9 mouse cellular contexts compared by ENCODE assay signal in the genomic region with DNA sequence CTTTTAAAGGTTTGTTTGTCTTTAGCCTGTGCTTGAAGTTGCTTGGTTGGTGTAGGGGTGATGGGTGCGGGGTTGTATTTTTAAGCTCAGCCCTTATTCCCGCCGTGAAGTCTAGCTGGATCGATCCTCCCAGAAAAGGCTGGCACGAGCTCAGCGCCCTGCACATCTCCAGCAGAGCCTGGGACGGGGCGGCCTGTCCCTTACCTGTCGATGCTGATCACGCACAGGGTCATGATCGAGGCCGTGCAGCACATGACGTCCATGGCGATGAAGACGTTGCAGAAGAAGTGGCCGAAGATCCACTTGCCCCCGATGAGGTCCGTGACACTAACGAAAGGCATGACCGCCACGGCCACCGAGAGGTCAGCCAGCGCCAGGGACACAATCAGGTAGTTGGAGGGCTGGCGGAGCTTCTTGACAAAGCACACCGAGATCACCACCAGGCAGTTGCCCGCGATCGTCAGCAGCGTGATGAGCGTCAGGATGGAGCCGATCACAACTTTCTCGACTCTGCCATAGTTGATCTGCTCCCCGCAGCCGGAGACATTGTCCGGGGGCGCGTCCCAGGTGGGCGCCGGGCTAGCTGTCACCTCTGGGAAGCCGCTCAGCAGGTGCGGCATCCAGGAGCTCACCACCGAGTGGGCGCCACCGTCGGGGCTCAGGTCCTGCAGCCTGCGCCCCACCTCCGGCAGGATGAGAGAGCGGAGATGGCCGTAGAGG. TPM values are rescaled to one million over a fixed set of nuclear protein-coding genes. Genes with fewer than 3 reads are reported as not detected.
DNase-seq lines count a peak whose midpoint lies in the region; ATAC-seq and TF ChIP-seq lines count a peak whose summit lies in the region.
"Had no signal": no experiment of that assay in that cellular context is flagged by ENCODE, and none has a peak within 500 bp of the region (broad histone marks: within the 10 kb centered on the region; RNA-seq: fewer than 3 reads in every experiment).

No protein-coding gene starts in this region.

- H3K9me3 ChIP-seq in lung, postnatal 0 days (ENCODE audit: low read length), result no peaks in the 10 kb centered on the region
- no peaks in the 10 kb centered on the region for H3K9me3 ChIP-seq in heart, embryonic 16.5 days (replicated peaks; ENCODE audit: control insufficient read depth, low read length)
- no peaks in the 10 kb centered on the region for H3K9me3 ChIP-seq in liver, embryonic 16.5 days (replicated peaks; ENCODE audit: control insufficient read depth, low read length)

- peak overlapping the region; percentile 54; the same call in 1 of the 2 replicates for H3K27ac ChIP-seq in gastrocnemius, adult 2 months
- no peak overlapping the region for H3K27ac ChIP-seq in lung, postnatal 0 days (ENCODE audit: low read length)
- no peak overlapping the region for H3K27ac ChIP-seq in heart, embryonic 16.5 days (ENCODE audit: low read length)
- H3K27ac ChIP-seq in liver, embryonic 16.5 days (ENCODE audit: low read length), result no peak overlapping the region

- H3K4me2 ChIP-seq in lung, postnatal 0 days (replicated peaks; ENCODE audit: low read depth, low read length), result peak overlapping the region; percentile 89
- H3K4me2 ChIP-seq in heart, embryonic 16.5 days (ENCODE audit: low read depth, low read length), result peak overlapping the region; percentile 92
- H3K4me2 ChIP-seq in liver, embryonic 16.5 days (ENCODE audit: low read depth, low read length), result peak overlapping the region; percentile 65

- ATAC-seq in lung, postnatal 0 days, result no peak
- 0 out of 2 replicates have a peak, but pooled peaks have one; percentile 18 for ATAC-seq in heart, embryonic 16.5 days (replicated peaks; ENCODE audit: extremely low read depth, insufficient read depth, low FRiP score)
- ATAC-seq in liver, embryonic 16.5 days (ENCODE audit: low read depth), result no peak
- ATAC-seq in activated CD4-positive, CD25-positive, alpha-beta regulatory T cell, adult 4 months, result no peak

- 8% methylated on average over 47 of the region's 49 CpGs for WGBS in lung, postnatal 0 days
- WGBS in heart, embryonic 16.5 days, result 6% methylated on average over 49 of the region's 49 CpGs
- 7% methylated on average over 49 of the region's 49 CpGs for WGBS in liver, embryonic 16.5 days (ENCODE audit: insufficient replicate concordance)

- no peak for DNase-seq in gastrocnemius, adult 2 months
- DNase-seq in gastrocnemius, adult 18-20 months (ENCODE audit: low spot score), result no peak
- no peak for DNase-seq in lung, postnatal 0 days (ENCODE audit: low spot score)
- DNase-seq in lung, postnatal 14 days, result no peak
- peak; percentile 2 for DNase-seq in yolk sac, embryonic 10.5 days (ENCODE audit: low spot score)

- intact Hi-C loops in gastrocnemius, adult 2 months (cut with DNase I), result no loop called here

- H3K4me1 ChIP-seq in lung, postnatal 0 days (ENCODE audit: insufficient read depth, low read depth, low read length), result no peaks in the 10 kb centered on the region
- H3K4me1 ChIP-seq in heart, embryonic 16.5 days (ENCODE audit: control insufficient read depth, insufficient read depth, low read length), result peaks cover 5% of the 10 kb centered on the region; the same call in 1 of the 2 replicates
- H3K4me1 ChIP-seq in liver, embryonic 16.5 days (ENCODE audit: control insufficient read depth, low read depth, low read length), result no peaks in the 10 kb centered on the region

- no peak for TF ChIP-seq CTCF in gastrocnemius, adult 2 months (IDR thresholded peaks at IDR 0.05)
- TF ChIP-seq CTCF in lung, postnatal 0 days (IDR thresholded peaks at IDR 0.05), result no peak

- peaks cover 17% of the 10 kb centered on the region for H3K27me3 ChIP-seq in lung, postnatal 0 days (replicated peaks; ENCODE audit: insufficient read depth, low read length)
- H3K27me3 ChIP-seq in heart, embryonic 16.5 days (ENCODE audit: control insufficient read depth, insufficient read depth, low read length), result peaks cover 44% of the 10 kb centered on the region
- peaks cover 42% of the 10 kb centered on the region for H3K27me3 ChIP-seq in liver, embryonic 16.5 days (ENCODE audit: control insufficient read depth, insufficient read depth, low read depth, low read length)
- H3K27me3 ChIP-seq: CH12.LX had no signal

- H3K4me3 ChIP-seq in gastrocnemius, adult 2 months, result peak overlapping the region; percentile 67
- peak overlapping the region; percentile 44 for H3K4me3 ChIP-seq in lung, postnatal 0 days (ENCODE audit: low read depth, low read length)
- peak overlapping the region; percentile 66 for H3K4me3 ChIP-seq in heart, embryonic 16.5 days (ENCODE audit: low read length)
- H3K4me3 ChIP-seq in liver, embryonic 16.5 days (ENCODE audit: low read depth, low read length), result peak overlapping the region; percentile 46

- no peaks in the 10 kb centered on the region for H3K36me3 ChIP-seq in lung, postnatal 0 days (ENCODE audit: insufficient read depth, low read length)
- H3K36me3 ChIP-seq in heart, embryonic 16.5 days (ENCODE audit: control insufficient read depth, insufficient read depth), result no peaks in the 10 kb centered on the region
- no peaks in the 10 kb centered on the region for H3K36me3 ChIP-seq in liver, embryonic 16.5 days (ENCODE audit: control insufficient read depth, insufficient read depth)

- TF ChIP-seq EP300 in lung, postnatal 0 days (IDR thresholded peaks at IDR 0.05), result no peak

- no peak overlapping the region for H3K9ac ChIP-seq in lung, postnatal 0 days (replicated peaks; ENCODE audit: low read depth)
- H3K9ac ChIP-seq in heart, embryonic 16.5 days (ENCODE audit: low read length), result peak overlapping the region; percentile 52
- H3K9ac ChIP-seq in liver, embryonic 16.5 days (ENCODE audit: low read depth, low read length), result no peak overlapping the region

RNA-seq across cellular contexts. Expression of a gene that starts 0.6 kb away (rescaled TPM):
- under 1 TPM; 0.43 to 0.59 TPM for total RNA-seq in gastrocnemius, adult 2 months (2021)
- total RNA-seq in gastrocnemius, adult 18-20 months (2021), result under 1 TPM; 0.46 to 0.47 TPM
- not detected in 2 replicates for polyA plus RNA-seq in lung, postnatal 0 days (2015; fragmentation: Nextera tagmentation; extraction: Ambion mirVana)
- 0.20 and 0.74 TPM in 2 replicates for polyA plus RNA-seq in heart, embryonic 16.5 days (2015; fragmentation: Nextera tagmentation; extraction: Ambion mirVana)
- not detected in 2 replicates for polyA plus RNA-seq in liver, embryonic 16.5 days (2015; fragmentation: Nextera tagmentation; extraction: Ambion mirVana)
- not detected for polyA plus RNA-seq in activated CD4-positive, CD25-positive, alpha-beta regulatory T cell, adult 4 months (2017; shearing (Covaris generic))
- total RNA-seq: CH12.LX had no signal

RNA-seq across cellular contexts. Expression of a gene that starts 26.9 kb away (rescaled TPM):
- total RNA-seq in gastrocnemius, adult 2 months (2021), result 10 to 100 TPM; 17.4 to 17.8 TPM
- total RNA-seq in gastrocnemius, adult 18-20 months (2021), result 10 to 100 TPM; 13.8 to 16.5 TPM
- polyA plus RNA-seq in lung, postnatal 0 days (2015; fragmentation: Nextera tagmentation; extraction: Ambion mirVana), result 34.7 and 36.9 TPM in 2 replicates
- polyA plus RNA-seq in heart, embryonic 16.5 days (2015; fragmentation: Nextera tagmentation; extraction: Ambion mirVana), result 45.2 and 48.1 TPM in 2 replicates
- 30.8 and 36.9 TPM in 2 replicates for polyA plus RNA-seq in liver, embryonic 16.5 days (2015; fragmentation: Nextera tagmentation; extraction: Ambion mirVana)
- polyA plus RNA-seq in activated CD4-positive, CD25-positive, alpha-beta regulatory T cell, adult 4 months (2017; shearing (Covaris generic)), result 10 to 100 TPM; 47.3 to 52.2 TPM
